Mouse (Mus musculus): ENCODE measurements around the gene Fam193b. TPM values are rescaled to one million over a fixed set of nuclear protein-coding genes. Genes with fewer than 3 reads are reported as not detected.
A peak's percentile ranks its signal among the peaks of the same experiment; 100 is the strongest.

Fam193b gene
- polyA plus RNA-seq, 1 experiment from 2014 or later: 23.1 TPM

DNA sequence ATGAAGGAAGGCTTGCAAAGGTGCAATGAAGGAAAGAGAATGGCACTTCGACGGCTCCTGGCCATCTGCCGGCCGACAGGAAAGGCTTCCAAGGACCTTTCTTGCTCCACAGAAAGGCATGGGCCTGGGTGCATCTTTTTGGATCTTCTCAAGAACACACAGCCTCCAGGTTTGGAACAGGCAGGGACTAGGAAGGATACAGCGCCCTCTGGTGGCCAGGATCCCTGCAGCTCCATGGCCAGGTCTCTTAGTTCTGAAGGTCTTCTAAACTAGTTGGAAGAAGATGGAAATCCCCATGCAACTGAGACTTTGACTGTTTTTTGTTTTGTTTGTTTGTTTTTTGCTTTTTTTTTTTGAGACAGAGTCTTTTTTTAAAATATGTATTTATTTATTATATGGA lies 54.0 kb downstream of the Fam193b start:
- H3K27me3 ChIP-seq (replicated peaks; ENCODE audit: insufficient read depth, low read length): no peaks in the 10 kb centered on the region
- no peaks in the 10 kb centered on the region for H3K36me3 ChIP-seq (ENCODE audit: insufficient read depth, low read length)
- no peak overlapping the region for H3K9ac ChIP-seq (replicated peaks; ENCODE audit: low read depth)
- H3K27ac ChIP-seq (ENCODE audit: low read length): no peak overlapping the region
- H3K4me2 ChIP-seq (replicated peaks; ENCODE audit: low read depth, low read length): no peak overlapping the region
- DNase-seq (ENCODE audit: low spot score) (peak; percentile 82), ATAC-seq (no peak)
- H3K4me1 ChIP-seq (ENCODE audit: insufficient read depth, low read depth, low read length): peaks cover 6% of the 10 kb centered on the region
- H3K9me3 ChIP-seq (ENCODE audit: low read length): no peaks in the 10 kb centered on the region
- WGBS: 3% methylated on average over 5 of the region's 5 CpGs
- no peak overlapping the region for H3K4me3 ChIP-seq (ENCODE audit: low read depth, low read length)
- TF ChIP-seq CTCF (IDR thresholded peaks at IDR 0.05) (peak; percentile 92), EP300 (IDR thresholded peaks at IDR 0.05) (no peak)

DNA sequence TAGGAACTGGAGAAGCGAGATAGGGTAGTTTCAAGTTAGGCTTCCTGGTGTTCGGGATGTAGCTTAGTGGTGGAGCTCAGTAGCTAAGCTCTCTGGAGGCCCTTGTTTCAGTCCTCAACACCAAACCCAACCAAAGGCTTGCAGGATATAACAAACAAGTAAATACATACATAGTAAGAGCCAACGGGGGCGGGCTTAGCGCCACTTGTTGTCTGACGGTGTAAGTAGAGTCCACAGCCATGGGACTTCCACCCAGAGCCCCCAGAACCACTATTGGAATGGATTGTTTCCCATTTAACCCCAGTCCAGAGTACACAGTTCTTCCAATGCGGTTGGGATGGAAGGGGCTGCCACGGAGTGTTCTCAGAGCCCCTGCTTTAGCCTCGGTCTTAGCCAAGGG lies 57.1 kb downstream of the Fam193b start:
- Histone ChIP-seq H3K9me3 (ENCODE audit: low read length) (no peaks in the 10 kb centered on the region), H3K9ac (replicated peaks; ENCODE audit: low read depth) (no peak overlapping the region), H3K4me3 (ENCODE audit: low read depth, low read length) (no peak overlapping the region), H3K4me2 (replicated peaks; ENCODE audit: low read depth, low read length) (peak overlapping the region; percentile 79; the same call in 1 of the 2 replicates), H3K36me3 (ENCODE audit: insufficient read depth, low read length) (peaks cover 6% of the 10 kb centered on the region; the same call in 1 of the 2 replicates), H3K27me3 (replicated peaks; ENCODE audit: insufficient read depth, low read length) (no peaks in the 10 kb centered on the region), H3K27ac (ENCODE audit: low read length) (no peak overlapping the region), H3K4me1 (ENCODE audit: insufficient read depth, low read depth, low read length) (peaks cover 21% of the 10 kb centered on the region)
- WGBS: 32% methylated on average over 9 of the region's 9 CpGs
- DNase-seq (ENCODE audit: low spot score): no peak
- no peak for ATAC-seq
- TF ChIP-seq CTCF (IDR thresholded peaks at IDR 0.05) (no peak), EP300 (IDR thresholded peaks at IDR 0.05) (no peak)

DNA sequence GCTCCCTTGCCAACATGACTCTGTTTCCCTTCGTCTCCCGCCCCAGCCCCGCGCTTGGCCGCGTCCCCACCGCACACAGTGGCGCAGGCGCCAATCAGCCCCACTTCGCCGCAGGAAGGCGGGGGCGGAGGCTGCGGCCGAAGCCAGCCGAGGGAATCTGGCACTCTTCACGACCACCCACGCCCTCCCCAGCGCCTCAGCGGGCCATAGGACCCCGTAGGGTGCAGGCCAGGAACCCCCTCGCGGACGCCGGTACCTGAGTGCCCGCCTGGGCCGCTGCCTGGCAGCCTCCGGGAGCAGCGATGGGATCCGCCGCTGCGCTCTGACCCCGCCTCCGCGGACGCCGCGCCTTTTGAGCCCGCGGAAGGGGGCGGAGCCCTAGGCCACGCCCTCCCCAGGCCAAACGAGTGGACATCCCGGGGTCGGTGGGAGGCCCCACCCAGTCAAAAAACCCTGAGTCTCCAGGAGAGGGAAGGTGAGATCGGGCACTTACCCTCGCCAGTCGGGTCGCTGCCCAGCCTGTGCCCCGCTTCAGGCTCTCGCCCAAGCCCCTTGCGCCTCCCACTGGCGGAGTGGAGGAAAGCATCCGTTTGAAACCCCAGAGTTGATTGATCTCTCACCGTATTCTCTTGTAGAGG lies 57.7 kb downstream of the Fam193b start, which contains the start of gene Pdlim7:
Gene Pdlim7 (minus strand): TSS at position 566 of the 638 bp plus-strand sequence.
- Histone ChIP-seq H3K9me3 (ENCODE audit: low read length) (no peaks in the 10 kb centered on the region), H3K27me3 (replicated peaks; ENCODE audit: insufficient read depth, low read length) (no peaks in the 10 kb centered on the region), H3K9ac (replicated peaks; ENCODE audit: low read depth) (peak within 1 kb of the TSS; percentile 83), H3K36me3 (ENCODE audit: insufficient read depth, low read length) (peaks cover 6% of the 10 kb centered on the region; the same call in 1 of the 2 replicates), H3K4me1 (ENCODE audit: insufficient read depth, low read depth, low read length) (peaks cover 21% of the 10 kb centered on the region), H3K4me3 (ENCODE audit: low read depth, low read length) (peak within 1 kb of the TSS; percentile 85), H3K27ac (ENCODE audit: low read length) (peak within 1 kb of the TSS; percentile 90), H3K4me2 (replicated peaks; ENCODE audit: low read depth, low read length) (peak within 1 kb of the TSS; percentile 79)
- ATAC-seq: peak; percentile 59
- TF ChIP-seq EP300 (IDR thresholded peaks at IDR 0.05) (no peak), CTCF (IDR thresholded peaks at IDR 0.05) (peak; percentile 92)
- WGBS: under 1% methylated on average over 51 of the region's 55 CpGs
- DNase-seq (ENCODE audit: low spot score): peak; percentile 90

GRCm38 (mm10) chr13:55512379-55513031 lies 58.4 kb downstream of the Fam193b start:
- peak; percentile 85 for DNase-seq (ENCODE audit: low spot score)
- H3K27me3 ChIP-seq (replicated peaks; ENCODE audit: insufficient read depth, low read length): no peaks in the 10 kb centered on the region
- WGBS: under 1% methylated on average over 25 of the region's 25 CpGs
- TF ChIP-seq EP300 (IDR thresholded peaks at IDR 0.05) (no peak), CTCF (IDR thresholded peaks at IDR 0.05) (no peak)
- H3K4me1 ChIP-seq (ENCODE audit: insufficient read depth, low read depth, low read length): peaks cover 21% of the 10 kb centered on the region
- H3K27ac ChIP-seq (ENCODE audit: low read length): peak overlapping the region; percentile 90
- no peaks in the 10 kb centered on the region for H3K9me3 ChIP-seq (ENCODE audit: low read length)
- H3K4me2 ChIP-seq (replicated peaks; ENCODE audit: low read depth, low read length): peak overlapping the region; percentile 79
- ATAC-seq: peak; percentile 28
- peaks cover 6% of the 10 kb centered on the region; the same call in 1 of the 2 replicates for H3K36me3 ChIP-seq (ENCODE audit: insufficient read depth, low read length)
- peak overlapping the region; percentile 85 for H3K4me3 ChIP-seq (ENCODE audit: low read depth, low read length)
- peak overlapping the region; percentile 83 for H3K9ac ChIP-seq (replicated peaks; ENCODE audit: low read depth)

- no peak for TF ChIP-seq CTCF (IDR thresholded peaks at IDR 0.05)
- no peak for TF ChIP-seq EP300 (IDR thresholded peaks at IDR 0.05)
- Histone ChIP-seq H3K4me1 (ENCODE audit: insufficient read depth, low read depth, low read length) (peaks cover 21% of the 10 kb centered on the region), H3K27me3 (replicated peaks; ENCODE audit: insufficient read depth, low read length) (no peaks in the 10 kb centered on the region), H3K27ac (ENCODE audit: low read length) (peak overlapping the region; percentile 90), H3K4me3 (ENCODE audit: low read depth, low read length) (peak overlapping the region; percentile 3; the same call in 1 of the 2 replicates), H3K9me3 (ENCODE audit: low read length) (no peaks in the 10 kb centered on the region), H3K9ac (replicated peaks; ENCODE audit: low read depth) (0 out of 2 replicates have a peak overlapping the region, but pooled peaks have one; percentile 16), H3K4me2 (replicated peaks; ENCODE audit: low read depth, low read length) (peak overlapping the region; percentile 79), H3K36me3 (ENCODE audit: insufficient read depth, low read length) (peaks cover 6% of the 10 kb centered on the region; the same call in 1 of the 2 replicates)
- DNase-seq (ENCODE audit: low spot score) (no peak), ATAC-seq (no peak)
- WGBS: 17% methylated on average over 5 of the region's 5 CpGs
These were observed 59.4 kb downstream of the Fam193b start for GRCm38 (mm10) chr13:55511492-55511861.
